21 mouse cellular contexts compared by ENCODE assay signal in genomic region chr15:80169484-80169883, GRCm38 (mm10). TPM values are rescaled to one million over a fixed set of nuclear protein-coding genes. Genes with fewer than 3 reads are reported as not detected.
DNase-seq lines count a peak whose midpoint lies in the region; ATAC-seq and TF ChIP-seq lines count a peak whose summit lies in the region.
"Had no signal": no experiment of that assay in that cellular context is flagged by ENCODE, and none has a peak within 500 bp of the region (broad histone marks: within the 10 kb centered on the region; RNA-seq: fewer than 3 reads in every experiment).

No protein-coding gene starts in this region.

- no peak for TF ChIP-seq CTCF in ES-Bruce4 (IDR thresholded peaks at IDR 0.05; ENCODE audit: low read depth, low read length)

- no peak for TF ChIP-seq POLR2A in ES-Bruce4 (IDR thresholded peaks at IDR 0.05; ENCODE audit: insufficient read depth, low read length)

- H3K4me1 ChIP-seq in ES-Bruce4 (ENCODE audit: control insufficient read depth, insufficient read depth, low read length) = peaks cover 9% of the 10 kb centered on the region
- peaks cover 21% of the 10 kb centered on the region for H3K4me1 ChIP-seq in stomach, embryonic 14.5 days (ENCODE audit: control insufficient read depth, insufficient read depth, low read length)

- H3K27me3 ChIP-seq in ES-Bruce4 (ENCODE audit: control insufficient read depth, insufficient read depth, low read length, poor library complexity, severe bottlenecking) = no peaks in the 10 kb centered on the region
- H3K27me3 ChIP-seq in stomach, embryonic 14.5 days (ENCODE audit: control insufficient read depth, insufficient read depth, low read length) = no peaks in the 10 kb centered on the region
- H3K27me3 ChIP-seq: forebrain, embryonic 13.5 days; hindbrain, embryonic 15.5 days had no signal

- no peak overlapping the region for H3K9ac ChIP-seq in ES-Bruce4 (ENCODE audit: low read depth, poor library complexity, severe bottlenecking)
- H3K9ac ChIP-seq in stomach, embryonic 14.5 days (replicated peaks; ENCODE audit: low read depth, low read length) = no peak overlapping the region
- H3K9ac ChIP-seq: forebrain, embryonic 13.5 days; hindbrain, embryonic 15.5 days; kidney, embryonic 15.5 days; lung, embryonic 14.5 days had no signal

- peak; percentile 36; the same call in 1 of the 2 replicates for ATAC-seq in stomach, embryonic 14.5 days (ENCODE audit: insufficient number of reproducible peaks, insufficient read depth, low FRiP score, low read depth)
- ATAC-seq: forebrain, embryonic 13.5 days; intestine, embryonic 16.5 days; midbrain, embryonic 16.5 days had no signal

- no peak overlapping the region for H3K4me3 ChIP-seq in ES-Bruce4 (ENCODE audit: low read depth, low read length)
- H3K4me3 ChIP-seq in stomach, embryonic 14.5 days (ENCODE audit: low read depth, low read length) = no peak overlapping the region
- H3K4me3 ChIP-seq: forebrain, embryonic 13.5 days; hindbrain, embryonic 15.5 days; kidney, embryonic 15.5 days; megakaryocyte, embryonic 14.5 days had no signal

- peak; percentile 54; the same call in 1 of the 2 replicates for TF ChIP-seq EP300 in ES-Bruce4 (IDR thresholded peaks at IDR 0.05; ENCODE audit: insufficient read depth, low read depth, low read length)

- H3K27ac ChIP-seq in ES-Bruce4 (ENCODE audit: insufficient read depth, low read length) = peak overlapping the region; percentile 2; the same call in 1 of the 2 replicates
- peak overlapping the region; percentile 55 for H3K27ac ChIP-seq in stomach, embryonic 14.5 days (ENCODE audit: low read length)
- H3K27ac ChIP-seq: forebrain, embryonic 13.5 days; hindbrain, embryonic 15.5 days; kidney, embryonic 15.5 days had no signal

- peak; percentile 58 to 72 for DNase-seq in lung, adult 18-20 months
- no peak for DNase-seq in lung, postnatal 14 days
- DNase-seq in 3134 (ENCODE audit: extremely low read depth, insufficient read length, low spot score) = peak; percentile 71
- DNase-seq in ovary, adult 18-20 months (ENCODE audit: low spot score) = no peak
- DNase-seq in right cerebral cortex, postnatal 36 days (ENCODE audit: low spot score in 2 of 2) = no peak
- DNase-seq: adrenal gland, adult 2 months; cerebellum, adult 9-10 months; heart, postnatal 14 days; lung, embryonic 14.5 days; retina, postnatal 1 day; right cerebral cortex, postnatal 4 days; thymus, postnatal 25 days had no signal

- no peaks in the 10 kb centered on the region for H3K9me3 ChIP-seq in ES-Bruce4 (replicated peaks; ENCODE audit: control insufficient read depth, insufficient read depth, low read length, poor library complexity, severe bottlenecking)
- no peaks in the 10 kb centered on the region for H3K9me3 ChIP-seq in stomach, embryonic 14.5 days (ENCODE audit: control insufficient read depth, low read depth, low read length)
- H3K9me3 ChIP-seq: forebrain, embryonic 13.5 days; hindbrain, embryonic 15.5 days; kidney, embryonic 15.5 days had no signal

- 87% methylated on average over 1 of the region's 1 CpGs for WGBS in stomach, embryonic 14.5 days

- no peaks in the 10 kb centered on the region for H3K36me3 ChIP-seq in ES-Bruce4 (ENCODE audit: control insufficient read depth, insufficient read depth, low read length, poor library complexity, severe bottlenecking)
- H3K36me3 ChIP-seq in stomach, embryonic 14.5 days (ENCODE audit: control insufficient read depth, insufficient read depth, low read length) = no peaks in the 10 kb centered on the region
- H3K36me3 ChIP-seq: hindbrain, embryonic 15.5 days; kidney, embryonic 15.5 days had no signal

- H3K4me2 ChIP-seq in stomach, embryonic 14.5 days (replicated peaks; ENCODE audit: low read depth, low read length) = no peak overlapping the region
- H3K4me2 ChIP-seq: forebrain, embryonic 13.5 days; heart, embryonic 11.5 days; hindbrain, embryonic 15.5 days; kidney, embryonic 15.5 days; lung, embryonic 14.5 days had no signal

RNA-seq across cellular contexts. Expression of gene Mgat3, which starts 4.0 kb away (rescaled TPM):
- polyA plus RNA-seq in ES-Bruce4 (2011; ENCODE audit: insufficient read depth, insufficient read length, low read depth, missing spikeins) = 6.2 and 6.3 TPM in 2 replicates
- 12.8 and 13.7 TPM in 2 replicates for polyA plus RNA-seq in stomach, embryonic 14.5 days (2014; fragmentation: Nextera tagmentation; extraction: Ambion mirVana)

RNA-seq across cellular contexts. Expression of gene Tab1, which starts 36.6 kb away (rescaled TPM):
- 13.5 and 15.6 TPM in 2 replicates for polyA plus RNA-seq in ES-Bruce4 (2011; ENCODE audit: insufficient read depth, insufficient read length, low read depth, missing spikeins)
- polyA plus RNA-seq in stomach, embryonic 14.5 days (2014; fragmentation: Nextera tagmentation; extraction: Ambion mirVana) = 32.2 and 34.9 TPM in 2 replicates

Comparison
In these comparisons a context has a peak if more than half of its experiments do, and no peak if none do; other contexts are left out.
1. DNase-seq: peak in lung, adult 18-20 months (2 of 2) and 3134 (single experiment); none in lung, postnatal 14 days (single experiment), ovary, adult 18-20 months (single experiment) and right cerebral cortex, postnatal 36 days (0 of 2).